Mouse (Mus musculus) stomach, embryonic 14.5 days (tissue): Measurements from ENCODE around the gene Galntl6. TPM values are rescaled to one million over a fixed set of nuclear protein-coding genes. Genes with fewer than 3 reads are reported as not detected.
"Not testable (repeated sequence)": the region's sequence is repeated elsewhere in the genome, so short reads cannot be mapped to it uniquely, and the experiment has no call there.

Experiments used
- ATAC-seq: fragments of 200-750 bp; cut with Nextera tagmentation; 2 replicates; pipeline ENCODE4 v1.8.0; 2017; ENCODE audit warnings: low read depth, moderate TSS enrichment; ENCODE audit not compliant: insufficient number of reproducible peaks, insufficient read depth, low FRiP score
- H3K27ac ChIP-seq: fragments of 300-500 bp; sonication (generic); 2 replicates; pipeline ENCODE4 v1.5.1; 2014; ENCODE audit warnings: mild to moderate bottlenecking, low read length, moderate library complexity, mixed read lengths
- H3K27me3 ChIP-seq: fragments of 300-500 bp; sonication (generic); 2 replicates; pipeline ENCODE4 v1.6.1; 2014; ENCODE audit warnings: low read length, control low read depth, mixed read lengths; ENCODE audit not compliant: control insufficient read depth, insufficient read depth
- H3K36me3 ChIP-seq: fragments of 300-500 bp; sonication (generic); 2 replicates; pipeline ENCODE4 v1.6.1; 2014; ENCODE audit warnings: mild to moderate bottlenecking, control low read depth, low read length, moderate library complexity, mixed read lengths; ENCODE audit not compliant: control insufficient read depth, insufficient read depth
- H3K4me1 ChIP-seq: fragments of 300-500 bp; sonication (generic); 2 replicates; pipeline ENCODE4 v1.6.1; 2014; ENCODE audit warnings: low read length, control low read depth, mixed read lengths; ENCODE audit not compliant: control insufficient read depth, insufficient read depth
- H3K4me2 ChIP-seq: fragments of 300-500 bp; sonication (generic); replicated peaks from 2 replicates; pipeline ENCODE4 v1.6.1; 2014; ENCODE audit warnings: low read depth, low read length, control low read depth
- H3K4me3 ChIP-seq: fragments of 300-500 bp; sonication (generic); 2 replicates; pipeline ENCODE4 v1.5.1; 2014; ENCODE audit warnings: low read depth, low read length, control low read depth
- H3K9ac ChIP-seq: fragments of 300-500 bp; sonication (generic); replicated peaks from 2 replicates; pipeline ENCODE4 v1.6.1; 2014; ENCODE audit warnings: low read depth, mild to moderate bottlenecking, control low read depth, low read length, moderate library complexity, mixed read lengths
- H3K9me3 ChIP-seq: fragments of 300-500 bp; sonication (generic); 2 replicates; pipeline ENCODE4 v1.6.1; 2016; ENCODE audit warnings: low read depth, low read length, control low read depth; ENCODE audit not compliant: control insufficient read depth
- WGBS: fragments of 180-500 bp; shearing (Covaris S2); extraction: QIAGEN DNeasy Blood & Tissue Kit; methylation state at CpG from one replicate; pipeline ENCODE4 v1.1.7; 2014; 5-methylcytosine and 5-hydroxymethylcytosine counted together
- polyA plus RNA-seq: library from polyadenylated mRNA; unstranded; fragments of >200 nt; fragmentation: Nextera tagmentation; extraction: Ambion mirVana; gene quantifications from 2 replicates; pipeline ENCODE4 v1.2.1, GENCODE M21; 2014

Gene Galntl6
- polyA plus RNA-seq, 1 experiment from 2014 or later, result 1.6 TPM

- H3K4me3 ChIP-seq, H3K27me3 ChIP-seq, H3K4me2 ChIP-seq, H3K9me3 ChIP-seq, H3K36me3 ChIP-seq, H3K4me1 ChIP-seq, H3K27ac ChIP-seq, H3K9ac ChIP-seq: not testable (repeated sequence)
- ATAC-seq, result peak; percentile 83
- 75% methylated on average over 2 of the region's 2 CpGs for WGBS
These were observed 449.1 kb downstream of the Galntl6 start for GRCm38 (mm10) chr8:58463342-58463741.

- H3K4me1 ChIP-seq, result no peaks in the 10 kb centered on the region
- 76% methylated on average over 2 of the region's 2 CpGs for WGBS
These were observed 469.7 kb downstream of the Galntl6 start for GRCm38 (mm10) chr8:58442696-58443095.

DNA sequence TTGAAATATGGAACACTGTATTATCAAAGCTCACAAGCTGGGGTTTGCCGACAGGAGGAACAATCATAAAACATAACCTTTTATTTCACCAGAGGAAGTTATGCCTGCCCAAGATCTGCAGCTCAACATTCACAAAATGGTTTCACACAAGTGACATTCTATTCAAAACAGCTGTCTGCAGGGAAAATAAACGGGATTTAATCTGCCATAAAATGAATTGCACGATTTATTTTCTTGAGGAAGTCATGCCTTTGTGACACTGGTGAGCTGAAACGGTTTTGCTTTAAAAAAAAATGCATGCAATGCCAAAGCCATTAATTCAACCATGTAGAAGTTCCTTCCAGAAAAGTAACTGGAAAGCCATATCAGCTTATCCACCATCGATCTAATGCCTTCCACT lies 494.0 kb downstream of the Galntl6 start:
- H3K36me3 ChIP-seq, result no peaks in the 10 kb centered on the region
- no peak for ATAC-seq
- H3K9me3 ChIP-seq, result no peaks in the 10 kb centered on the region
- H3K27me3 ChIP-seq, result no peaks in the 10 kb centered on the region
- 42% methylated on average over 5 of the region's 5 CpGs for WGBS
- H3K27ac ChIP-seq, result no peak overlapping the region
- no peaks in the 10 kb centered on the region for H3K4me1 ChIP-seq
- no peak overlapping the region for H3K4me2 ChIP-seq
- no peak overlapping the region for H3K9ac ChIP-seq
- no peak overlapping the region for H3K4me3 ChIP-seq

More at GRCm38 (mm10) chr8:58442696-58443095, 469.7 kb downstream of the Galntl6 start:
- H3K27me3 ChIP-seq, result no peaks in the 10 kb centered on the region
- H3K4me3 ChIP-seq, result no peak overlapping the region
- ATAC-seq, result no peak
- no peak overlapping the region for H3K9ac ChIP-seq
- no peak overlapping the region for H3K4me2 ChIP-seq
- no peaks in the 10 kb centered on the region for H3K9me3 ChIP-seq
- H3K36me3 ChIP-seq, result no peaks in the 10 kb centered on the region
- no peak overlapping the region for H3K27ac ChIP-seq

DNA sequence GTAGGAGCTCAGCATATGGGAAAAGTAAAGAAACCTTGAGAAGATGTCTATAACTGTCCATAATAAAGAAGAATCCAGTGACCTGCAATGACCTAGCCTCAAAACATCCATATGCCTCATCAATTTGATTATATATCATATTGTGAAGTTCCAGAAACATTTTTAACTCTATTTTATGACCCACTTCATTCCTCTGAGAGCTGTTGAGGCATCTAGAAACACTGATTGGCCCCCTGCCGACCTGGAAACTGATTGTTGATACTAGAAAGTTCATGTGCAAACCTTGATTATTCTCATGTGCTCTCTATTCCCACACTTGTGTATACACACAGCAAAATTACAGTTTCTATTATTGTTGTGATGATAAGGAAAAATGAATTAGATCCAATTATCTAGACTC lies 494.9 kb downstream of the Galntl6 start:
- Histone ChIP-seq H3K36me3 (no peaks in the 10 kb centered on the region), H3K27me3 (no peaks in the 10 kb centered on the region), H3K4me2 (no peak overlapping the region), H3K9ac (no peak overlapping the region), H3K27ac (no peak overlapping the region), H3K4me1 (no peaks in the 10 kb centered on the region), H3K4me3 (no peak overlapping the region), H3K9me3 (no peaks in the 10 kb centered on the region)
- 58% methylated on average over 1 of the region's 1 CpGs for WGBS
- no peak for ATAC-seq

GRCm38 (mm10) chr8:58396500-58396899 lies 515.9 kb downstream of the Galntl6 start:
- no peaks in the 10 kb centered on the region for H3K36me3 ChIP-seq
- no peaks in the 10 kb centered on the region for H3K4me1 ChIP-seq
- no peaks in the 10 kb centered on the region for H3K9me3 ChIP-seq
- ATAC-seq, result no peak
- no peak overlapping the region for H3K27ac ChIP-seq
- H3K9ac ChIP-seq, result no peak overlapping the region
- no peaks in the 10 kb centered on the region for H3K27me3 ChIP-seq
- H3K4me2 ChIP-seq, result no peak overlapping the region
- no peak overlapping the region for H3K4me3 ChIP-seq
- 41% methylated on average over 3 of the region's 3 CpGs for WGBS

DNA sequence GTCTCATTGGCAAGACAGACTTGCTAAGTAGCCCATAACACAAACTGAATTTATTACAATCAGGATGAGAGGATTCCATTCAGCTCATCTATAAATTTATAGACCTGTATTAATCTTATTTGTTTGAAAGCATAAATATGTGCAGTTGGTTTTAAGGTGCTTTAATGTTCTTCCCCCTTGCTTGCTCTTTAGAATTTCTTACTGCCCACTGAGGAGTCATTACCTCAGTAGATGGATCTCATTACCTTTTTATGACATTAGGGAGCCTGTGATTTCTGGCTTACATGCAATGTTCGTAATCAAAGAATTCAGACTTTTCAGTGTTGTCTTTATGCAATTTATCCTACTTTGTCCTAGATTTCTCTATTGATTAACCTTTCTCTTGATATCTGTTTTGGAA lies 516.6 kb downstream of the Galntl6 start:
- 84% methylated on average over 1 of the region's 1 CpGs for WGBS
- Histone ChIP-seq H3K27ac (no peak overlapping the region), H3K9ac (no peak overlapping the region), H3K36me3 (no peaks in the 10 kb centered on the region), H3K27me3 (no peaks in the 10 kb centered on the region), H3K9me3 (no peaks in the 10 kb centered on the region), H3K4me1 (no peaks in the 10 kb centered on the region), H3K4me3 (no peak overlapping the region), H3K4me2 (no peak overlapping the region)
- ATAC-seq, result no peak

- Histone ChIP-seq H3K4me2 (no peak overlapping the region), H3K27me3 (no peaks in the 10 kb centered on the region), H3K4me3 (no peak overlapping the region), H3K27ac (no peak overlapping the region), H3K4me1 (no peaks in the 10 kb centered on the region), H3K9me3 (no peaks in the 10 kb centered on the region), H3K36me3 (no peaks in the 10 kb centered on the region), H3K9ac (no peak overlapping the region)
- ATAC-seq, result no peak
- WGBS, result 84% methylated on average over 2 of the region's 2 CpGs
These were observed 540.1 kb downstream of the Galntl6 start for GRCm38 (mm10) chr8:58372389-58372788.

- no peaks in the 10 kb centered on the region for H3K9me3 ChIP-seq
- H3K27me3 ChIP-seq, result no peaks in the 10 kb centered on the region
- H3K4me1 ChIP-seq, result no peaks in the 10 kb centered on the region
- 90% methylated on average over 10 of the region's 10 CpGs for WGBS
- H3K4me3 ChIP-seq, result no peak overlapping the region
- no peaks in the 10 kb centered on the region for H3K36me3 ChIP-seq
- ATAC-seq, result no peak
- H3K27ac ChIP-seq, result no peak overlapping the region
- H3K9ac ChIP-seq, result no peak overlapping the region
- no peak overlapping the region for H3K4me2 ChIP-seq
These were observed 540.5 kb downstream of the Galntl6 start for GRCm38 (mm10) chr8:58371979-58372378.

GRCm38 (mm10) chr8:58331151-58331550 lies 581.3 kb downstream of the Galntl6 start:
- H3K4me3 ChIP-seq, result no peak overlapping the region
- H3K27ac ChIP-seq, result no peak overlapping the region
- H3K36me3 ChIP-seq, result no peaks in the 10 kb centered on the region
- H3K9me3 ChIP-seq, result no peaks in the 10 kb centered on the region
- no peak overlapping the region for H3K4me2 ChIP-seq
- no peaks in the 10 kb centered on the region for H3K4me1 ChIP-seq
- H3K9ac ChIP-seq, result no peak overlapping the region
- H3K27me3 ChIP-seq, result no peaks in the 10 kb centered on the region
- no peak for ATAC-seq
- 76% methylated on average over 1 of the region's 1 CpGs for WGBS
